Mouse (Mus musculus) thymus, postnatal 36 days (tissue): ENCODE results near the gene Cfl1.

Experiments used
- DNase-seq, 2 experiments: peaks; one replicate each; pipeline ENCODE4 v3.0.0; 2022; ENCODE audit warnings: mixed read lengths in 2 of 2

The Cfl1 gene

DNA sequence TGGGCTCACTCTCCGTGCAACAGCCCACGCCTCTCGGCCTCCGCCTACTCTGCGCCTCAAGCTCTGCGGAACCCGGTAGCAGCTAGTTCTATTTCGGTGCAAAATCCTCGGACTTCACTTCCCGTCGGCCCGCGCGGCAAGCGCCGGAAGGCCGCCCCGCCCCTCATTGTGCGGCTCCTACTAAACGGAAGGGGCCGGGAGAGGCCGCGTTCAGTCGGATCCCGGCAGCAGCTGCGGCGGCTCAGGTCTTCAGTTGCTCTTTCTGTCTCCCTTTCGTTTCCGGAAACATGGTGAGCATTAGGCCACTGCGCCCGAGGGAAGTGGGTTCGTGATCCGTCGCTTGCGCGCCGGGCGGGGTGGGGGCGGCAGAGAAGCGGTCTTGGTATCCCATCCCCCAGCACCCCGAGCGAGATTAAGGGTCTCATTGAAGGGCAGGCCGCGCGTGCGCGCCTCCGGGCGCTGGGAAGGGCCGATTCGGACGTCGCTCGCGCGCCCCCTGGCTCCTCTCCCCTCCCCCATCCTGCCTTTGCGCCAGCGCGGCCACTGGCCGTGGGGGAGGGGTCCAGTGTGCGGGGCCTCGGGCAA, at the start of gene Cfl1:
Cfl1 (plus strand) TSS at position 143 of the 585 bp plus-strand sequence.
- DNase-seq: peak; percentile 95 to 98

GRCm38 (mm10) chr19:5444371-5444908, 45.8 kb upstream of the Cfl1 start:
- DNase-seq: no peak

GRCm38 (mm10) chr19:5444954-5445353, 45.3 kb upstream of the Cfl1 start:
- DNase-seq: no peak

DNA sequence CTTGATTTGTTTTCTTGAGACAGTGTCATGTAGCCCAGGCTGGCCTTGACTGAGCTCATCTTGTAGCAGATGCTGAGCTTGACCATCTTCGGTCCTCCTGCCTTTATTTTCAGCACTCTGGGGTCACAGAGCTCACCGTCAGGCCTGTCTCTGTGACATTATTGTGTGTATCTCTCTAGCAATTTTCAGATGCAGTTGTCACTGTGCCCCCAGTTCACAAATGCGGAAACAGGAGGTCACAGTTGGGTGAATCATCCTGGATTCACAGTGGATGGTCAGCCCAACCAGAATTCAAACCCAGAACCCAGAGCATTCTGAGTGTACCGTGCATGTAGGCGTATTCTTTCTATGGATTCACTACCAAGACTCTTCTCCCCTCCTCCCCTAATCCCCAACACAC, 44.5 kb upstream of the Cfl1 start:
- no peak for DNase-seq

DNA sequence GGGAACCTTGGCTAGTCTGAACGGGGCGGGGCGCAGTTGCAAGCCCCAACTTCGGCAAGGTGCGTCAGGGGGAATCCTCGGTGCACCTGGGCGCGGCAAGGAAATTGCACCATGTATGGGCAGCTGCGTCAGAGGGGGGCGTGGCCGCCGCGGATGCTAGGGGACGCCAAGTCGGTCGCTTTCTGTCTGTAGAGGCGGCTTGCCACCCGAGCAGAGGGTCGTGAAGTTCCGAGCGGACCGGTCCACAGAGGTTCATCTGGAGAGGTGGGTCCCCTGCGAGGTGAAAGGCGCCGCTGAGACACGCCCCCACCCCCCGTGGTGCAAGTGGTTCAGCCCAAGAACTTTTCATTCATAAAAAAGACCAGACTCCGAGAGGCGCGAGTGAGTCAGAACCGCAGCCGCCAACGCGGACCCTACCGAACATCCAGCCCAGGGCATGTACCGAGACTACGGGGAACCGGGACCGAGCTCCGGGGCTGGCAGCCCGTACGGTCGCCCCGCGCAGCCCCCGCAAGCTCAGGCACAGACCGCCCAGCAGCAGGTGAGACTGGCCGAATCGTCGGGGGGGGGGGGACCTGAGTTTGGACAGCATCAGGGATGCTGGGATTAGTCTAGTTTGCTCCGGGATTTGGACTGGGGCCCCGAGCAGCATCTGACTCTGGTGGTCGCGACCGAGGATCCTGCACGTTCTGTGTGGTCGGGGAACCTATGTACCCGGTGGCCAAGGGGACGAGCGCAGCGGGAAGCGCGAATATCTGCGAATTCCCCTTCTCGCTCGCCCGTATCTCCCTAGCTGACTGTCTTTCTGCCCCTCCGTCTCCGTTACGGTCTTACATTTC, 42.5 kb upstream of the Cfl1 start, which contains the start of gene Fosl1:
Fosl1 (plus strand) TSS at position 33 of the 839 bp plus-strand sequence.
- peak; percentile 79 to 84 for DNase-seq

DNA sequence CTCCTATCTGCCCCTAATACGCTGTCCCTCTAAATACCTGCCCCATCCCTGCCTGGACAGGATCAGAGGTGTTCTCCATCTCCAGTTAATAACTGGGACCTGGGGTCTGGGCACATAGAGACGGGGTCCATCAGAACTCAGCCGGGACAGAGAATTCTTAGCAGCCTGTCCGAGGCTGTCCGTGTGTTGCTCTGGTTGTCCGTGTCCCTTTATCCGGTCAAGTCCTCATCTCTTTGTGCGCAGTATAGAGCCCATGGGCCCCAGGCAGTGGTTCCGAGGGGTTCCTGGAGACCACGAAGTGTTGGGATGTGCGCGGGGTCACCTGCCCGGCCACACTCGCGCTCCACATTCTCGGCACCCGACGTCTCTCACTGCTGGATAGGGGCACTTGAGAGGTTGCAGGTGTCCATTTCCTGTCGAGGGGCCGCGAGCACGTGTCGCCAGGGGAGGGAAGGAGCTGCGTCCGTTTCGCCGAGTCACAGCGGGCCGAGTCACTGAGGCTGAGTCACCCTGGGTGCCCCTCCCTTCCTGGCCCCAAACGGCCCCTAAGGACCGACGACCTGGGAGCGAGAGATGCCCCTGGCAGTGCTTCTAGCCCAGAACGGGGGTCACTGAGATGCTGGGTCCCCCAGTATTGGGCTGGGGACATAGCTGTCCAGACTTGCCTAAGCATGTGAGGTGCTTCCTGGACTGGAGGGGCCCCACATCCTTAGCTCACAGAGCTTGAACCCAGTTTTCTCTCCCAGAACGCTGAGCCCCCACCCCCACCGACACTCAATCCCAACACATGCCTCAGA, 41.7 kb upstream of the Cfl1 start:
- no peak for DNase-seq

GRCm38 (mm10) chr19:5449673-5450072, 40.6 kb upstream of the Cfl1 start:
- no peak for DNase-seq

DNA sequence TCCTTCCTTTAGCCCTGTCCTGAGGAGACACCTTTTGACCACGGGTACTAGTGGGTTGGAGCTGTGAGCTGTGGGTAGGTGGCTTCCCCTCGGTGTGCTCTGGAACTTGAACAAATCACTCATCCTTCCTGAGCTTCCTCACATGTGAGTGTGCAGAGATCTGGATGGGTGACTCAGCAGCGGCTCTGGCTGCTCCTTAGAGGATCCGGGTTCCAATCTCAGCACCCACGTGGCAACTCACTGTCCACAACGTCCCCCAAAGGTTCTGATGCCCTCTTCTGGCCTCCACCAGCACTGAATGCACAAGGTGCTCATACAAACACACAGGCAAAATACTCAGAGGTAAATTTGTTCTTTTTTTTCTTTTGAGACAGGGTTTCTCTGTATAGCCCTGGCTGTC, 38.5 kb upstream of the Cfl1 start:
- no peak for DNase-seq

- DNase-seq: no peak
Observed at GRCm38 (mm10) chr19:5455037-5455436, 35.2 kb upstream of the Cfl1 start.

GRCm38 (mm10) chr19:5455568-5455967, 34.7 kb upstream of the Cfl1 start:
- no peak for DNase-seq

DNA sequence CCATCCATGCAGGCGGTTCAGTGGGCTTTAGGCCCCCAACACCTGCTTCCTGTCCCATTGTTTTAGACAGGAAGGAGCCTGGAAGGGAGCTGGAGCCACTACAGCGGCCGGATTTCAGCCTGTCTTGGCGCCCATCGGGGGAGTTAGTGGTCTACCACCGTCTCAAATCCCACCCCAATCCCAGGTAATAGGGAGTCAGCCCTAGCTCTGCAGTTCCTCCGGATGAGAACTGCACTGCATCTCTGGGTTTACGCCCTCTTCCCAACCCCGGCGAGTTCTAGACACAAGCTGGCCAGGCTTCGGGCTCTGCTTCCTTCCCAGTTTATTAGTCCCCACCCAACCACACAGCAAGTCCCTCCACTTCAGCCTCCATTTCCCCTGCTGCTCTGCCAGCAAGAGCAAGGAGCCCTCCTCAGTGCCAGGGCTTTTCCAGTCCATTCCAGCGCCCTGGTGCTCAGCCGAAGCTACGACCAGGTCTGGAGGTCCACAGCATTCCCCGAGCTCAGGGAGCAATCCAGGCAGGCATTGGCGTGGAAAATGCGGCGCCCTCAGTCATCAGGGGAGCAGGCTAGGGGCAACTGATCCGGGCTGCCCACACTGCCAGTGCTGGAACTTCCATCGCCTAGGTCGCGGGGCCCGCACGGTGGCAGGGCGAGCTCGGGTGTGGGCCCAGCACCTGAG, 33.9 kb upstream of the Cfl1 start:
- no peak for DNase-seq

DNA sequence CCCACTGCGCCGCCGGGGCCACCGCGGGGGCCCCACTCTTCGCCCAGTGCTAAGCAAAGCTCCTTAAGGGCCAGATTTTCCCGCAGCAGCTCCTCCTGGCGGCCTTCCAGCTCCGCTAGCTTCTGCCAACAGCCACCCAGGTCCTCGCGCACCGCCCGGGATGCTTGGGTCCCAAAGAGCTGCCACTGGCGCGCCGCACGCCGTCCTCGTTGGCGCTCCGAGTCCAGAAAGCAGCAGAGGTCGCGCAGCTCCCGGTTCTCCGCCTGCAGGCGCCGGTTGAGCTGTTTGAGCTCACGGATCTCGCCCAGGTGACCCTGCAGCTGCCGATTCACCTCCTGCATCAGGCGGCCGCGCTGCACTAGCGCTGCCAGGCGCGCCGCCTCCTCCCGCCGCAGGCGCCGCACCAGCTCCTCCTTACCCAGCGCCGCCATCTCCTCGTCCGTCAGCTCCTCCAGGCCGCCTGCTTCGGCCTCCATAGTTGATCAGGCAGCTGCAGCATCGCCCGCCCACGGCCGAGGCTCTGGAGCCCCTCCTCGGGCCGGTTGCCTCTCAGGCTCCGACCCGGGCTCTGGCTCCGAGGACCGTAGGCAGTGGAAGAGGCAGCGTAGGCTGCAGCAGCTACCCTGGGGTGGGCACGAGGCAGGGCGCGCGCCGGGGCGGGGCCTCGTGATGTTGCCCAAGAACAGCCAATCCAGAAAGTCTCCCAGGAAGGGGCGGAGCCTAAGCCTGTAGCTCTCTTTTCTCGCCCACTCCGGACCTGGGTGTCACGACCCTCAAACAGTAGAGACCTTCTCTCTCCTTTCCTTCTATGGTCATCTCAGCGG, 33.1 kb upstream of the Cfl1 start:
- peak; percentile 95 to 96 for DNase-seq

DNA sequence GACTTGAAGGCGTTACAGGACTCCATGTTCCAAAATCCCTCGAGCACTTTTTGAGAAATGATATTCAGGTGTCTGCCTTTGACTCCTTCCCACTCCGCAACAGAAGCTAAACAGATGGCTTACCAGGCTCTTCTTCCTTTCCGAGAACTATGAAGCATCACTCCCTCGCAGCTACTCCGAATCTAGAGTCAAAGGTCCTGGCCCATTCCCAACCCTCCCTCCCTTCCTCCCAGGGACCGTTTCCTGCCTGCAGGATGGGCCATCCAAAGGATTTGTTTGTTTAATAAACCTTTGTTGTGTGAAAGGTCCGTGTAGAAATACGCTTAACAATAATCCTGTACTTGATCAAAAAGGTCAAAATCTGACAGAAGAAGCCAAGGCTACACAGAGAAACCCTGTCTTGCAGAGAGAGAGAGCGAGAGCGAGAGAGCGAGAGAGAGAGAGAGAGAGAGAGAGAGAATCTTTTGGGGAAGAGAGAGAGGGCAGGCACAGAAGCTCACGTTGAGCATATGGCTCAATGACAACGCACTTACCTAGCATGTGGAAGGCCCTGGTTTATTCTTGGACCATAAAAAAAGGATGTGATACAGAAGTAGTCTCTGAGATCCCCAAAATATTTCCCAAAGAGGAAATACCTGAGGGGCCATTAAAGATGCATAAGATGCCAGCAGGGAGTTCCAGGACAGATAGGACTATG, 32.4 kb upstream of the Cfl1 start, which contains the start of gene Ccdc85b:
Ccdc85b (minus strand) TSS at position 149 of the 697 bp plus-strand sequence.
- DNase-seq: no peak

- DNase-seq: no peak
Observed at GRCm38 (mm10) chr19:5459019-5459418, 31.2 kb upstream of the Cfl1 start.

DNA sequence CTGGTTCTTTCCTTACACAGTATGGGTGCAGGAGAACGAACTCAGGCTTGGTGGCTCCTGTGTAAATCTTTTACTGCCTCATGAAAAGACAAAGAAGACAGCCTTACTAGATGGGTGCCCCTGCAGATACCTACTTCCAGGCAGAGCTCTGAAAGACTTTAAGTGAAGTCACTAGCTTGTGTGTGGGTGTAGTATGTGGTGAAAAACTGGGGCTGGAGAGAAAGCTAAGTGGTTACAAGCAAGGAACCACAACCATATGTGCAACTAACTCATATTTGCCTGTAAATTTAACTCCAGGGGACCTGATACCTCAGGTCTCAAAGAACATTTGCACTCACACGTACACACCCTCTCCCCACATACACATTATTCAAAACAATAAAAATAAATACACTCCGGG, 30.4 kb upstream of the Cfl1 start:
- no peak for DNase-seq

DNA sequence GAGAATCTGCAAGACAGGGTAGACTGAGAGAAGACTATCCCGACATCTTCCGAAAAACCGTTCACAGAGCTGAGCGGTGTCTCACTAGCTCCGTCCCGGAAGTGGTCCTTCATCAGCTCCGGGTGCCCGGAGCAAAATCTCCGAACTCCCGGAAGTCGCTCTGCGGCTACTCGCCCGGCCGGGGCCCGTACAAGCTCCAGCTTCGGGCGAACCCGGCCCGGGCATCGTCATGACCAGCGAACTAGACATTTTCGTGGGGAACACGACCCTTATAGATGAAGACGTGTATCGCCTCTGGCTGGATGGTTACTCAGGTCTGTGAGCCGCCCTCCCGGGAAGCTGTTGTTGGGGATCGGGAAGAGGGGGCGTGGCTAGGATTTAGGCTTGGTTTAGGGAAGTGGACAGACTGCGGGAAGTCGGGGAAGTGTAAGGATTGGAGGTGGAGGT, 29.8 kb upstream of the Cfl1 start, which contains the start of gene Fibp:
Fibp (plus strand) TSS at position 151 of the 447 bp plus-strand sequence.
- peak; percentile 75 to 81 for DNase-seq

DNA sequence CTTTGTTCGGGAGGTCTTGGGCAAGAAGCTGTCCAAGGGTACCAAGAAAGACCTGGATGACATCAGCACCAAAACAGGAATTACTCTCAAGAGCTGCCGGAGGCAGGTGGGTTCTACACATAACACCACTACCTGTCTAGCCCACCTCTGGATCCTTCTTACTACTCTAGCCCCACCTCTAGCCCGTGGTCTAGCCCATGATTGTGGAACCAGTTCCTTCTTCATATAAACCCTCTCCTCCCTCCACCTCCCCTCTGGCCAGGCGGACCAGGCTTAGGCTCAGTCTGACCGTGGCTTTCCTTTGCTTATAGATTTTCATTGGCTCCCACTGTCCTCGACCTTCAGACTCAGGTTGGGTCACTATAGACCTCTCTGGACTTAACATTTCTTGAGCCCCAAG, 28.8 kb upstream of the Cfl1 start:
- DNase-seq: no peak

- DNase-seq: no peak
Observed at GRCm38 (mm10) chr19:5463212-5463611, 27.0 kb upstream of the Cfl1 start.

DNA sequence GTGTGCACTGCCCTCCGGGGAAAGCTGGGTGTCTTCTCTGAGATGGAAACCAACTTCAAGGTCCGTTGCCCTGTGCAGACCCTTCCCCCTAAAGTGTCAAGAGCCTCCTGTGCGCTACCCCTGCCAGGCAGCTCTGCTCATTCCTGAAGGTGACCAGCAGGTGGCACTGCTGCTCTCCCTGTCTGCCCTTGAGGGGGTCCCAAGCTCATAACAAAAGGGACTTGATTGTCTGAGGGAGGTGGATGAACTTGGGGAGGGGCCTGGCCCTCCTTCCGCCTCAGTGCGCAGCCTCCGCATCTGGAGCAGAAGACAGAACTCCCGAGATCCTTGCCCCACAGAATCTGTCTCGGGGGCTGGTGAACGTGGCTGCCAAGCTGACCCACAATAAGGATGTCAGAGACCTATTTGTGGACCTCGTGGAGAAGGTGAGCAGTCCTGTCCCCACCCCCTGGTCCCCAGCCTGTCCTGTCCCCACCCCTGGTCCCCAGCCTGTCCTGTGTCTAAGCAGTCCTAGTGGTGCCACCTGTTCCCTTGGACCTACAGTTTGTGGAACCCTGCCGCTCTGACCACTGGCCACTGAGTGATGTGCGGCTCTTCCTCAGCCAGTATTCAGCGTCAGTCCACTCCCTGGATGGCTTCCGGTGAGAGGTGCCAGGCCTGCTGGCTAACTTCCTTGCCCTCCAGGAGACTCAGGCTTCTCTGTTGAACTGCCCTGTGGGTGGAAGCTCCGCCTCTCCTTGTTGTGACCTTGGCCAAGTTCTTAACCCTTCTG, 26.3 kb upstream of the Cfl1 start:
- peak; percentile 72 to 73 for DNase-seq

DNA sequence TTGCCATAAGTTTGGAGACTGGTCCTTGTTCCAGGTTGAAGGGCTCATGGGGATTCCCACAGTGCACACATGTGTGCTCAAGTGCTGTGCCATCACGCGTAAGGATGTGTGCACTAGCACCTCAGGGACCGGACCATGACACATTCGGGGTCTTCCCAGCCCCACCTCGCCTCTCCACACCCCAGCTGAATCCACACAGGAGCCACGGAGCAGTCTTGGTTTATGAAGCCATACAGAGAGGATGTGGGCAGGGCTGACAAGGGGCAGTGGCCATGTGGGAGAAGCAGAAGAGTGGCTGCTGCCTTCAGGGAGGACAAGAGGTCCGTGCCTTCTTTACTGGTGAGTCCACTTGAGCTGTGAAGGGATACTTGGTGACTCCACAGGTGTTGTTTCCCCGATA, 25.2 kb upstream of the Cfl1 start:
- DNase-seq: no peak
